Mouse (Mus musculus) gastrocnemius, adult 8-10 months (tissue): ENCODE measurements around the gene Olig2. TPM values are rescaled to one million over a fixed set of nuclear protein-coding genes. Genes with fewer than 3 reads are reported as not detected.

Experiments used
- DNase-seq, 2 experiments: peaks; one replicate each; pipeline ENCODE4 v3.0.0; 2022; ENCODE audit warnings: low spot score in 2 of 2
- total RNA-seq, 4 experiments: library from RNA; stranded (reverse); gene quantifications; 2 replicates each; pipeline ENCODE4 v1.2.4; 2022

Gene Olig2
- total RNA-seq: not detected

- no peak for DNase-seq
Measured at GRCm38 (mm10) chr16:91225233-91226037, at the start of gene Olig2. TSS of gene Olig2 (plus strand) at chr16:91225457.

- DNase-seq: no peak
Measured at GRCm38 (mm10) chr16:91175892-91176291, 49.4 kb upstream of the Olig2 start.

GRCm38 (mm10) chr16:91187046-91187445 is 38.2 kb upstream of the Olig2 start:
- no peak for DNase-seq

GRCm38 (mm10) chr16:91187662-91188061 is 37.6 kb upstream of the Olig2 start:
- no peak for DNase-seq

- no peak for DNase-seq
Measured at GRCm38 (mm10) chr16:91188304-91188703, 37.0 kb upstream of the Olig2 start.

- no peak for DNase-seq
Measured at GRCm38 (mm10) chr16:91191233-91191632, 34.0 kb upstream of the Olig2 start.

GRCm38 (mm10) chr16:91191663-91192237 is 33.5 kb upstream of the Olig2 start:
- no peak for DNase-seq

- no peak for DNase-seq
Measured at GRCm38 (mm10) chr16:91192672-91193354, 32.4 kb upstream of the Olig2 start.

- DNase-seq: no peak
Measured at GRCm38 (mm10) chr16:91199815-91200214, 25.4 kb upstream of the Olig2 start.

GRCm38 (mm10) chr16:91202989-91203388 is 22.3 kb upstream of the Olig2 start:
- no peak for DNase-seq

- no peak for DNase-seq
Measured at GRCm38 (mm10) chr16:91206371-91206770, 18.9 kb upstream of the Olig2 start.

GRCm38 (mm10) chr16:91217077-91217476 is 8.2 kb upstream of the Olig2 start:
- DNase-seq: no peak

- no peak for DNase-seq
Measured at GRCm38 (mm10) chr16:91217948-91218347, 7.3 kb upstream of the Olig2 start.

GRCm38 (mm10) chr16:91219246-91219645 is 6.0 kb upstream of the Olig2 start:
- DNase-seq: no peak

GRCm38 (mm10) chr16:91222171-91222642 is 3.0 kb upstream of the Olig2 start:
- DNase-seq: no peak

GRCm38 (mm10) chr16:91222643-91223271 is 2.5 kb upstream of the Olig2 start:
- no peak for DNase-seq

- no peak for DNase-seq
Measured at GRCm38 (mm10) chr16:91223327-91224067, 1.8 kb upstream of the Olig2 start.

GRCm38 (mm10) chr16:91224068-91224402 is 1.2 kb upstream of the Olig2 start:
- DNase-seq: no peak

- DNase-seq: no peak
Measured at GRCm38 (mm10) chr16:91224481-91225232, 600 bp upstream of the Olig2 start.

- no peak for DNase-seq
Measured at GRCm38 (mm10) chr16:91226038-91226882, 1.0 kb downstream of the Olig2 start.
